Mouse (Mus musculus) liver, adult 2 months (tissue): Measurements from ENCODE around the gene Lrrc8b.

Source experiments
- CTCF ChIP-seq: fragments of 200-500 bp; IDR thresholded peaks from 2 replicates; pipeline ENCODE4 v1.5.1; 2011; ENCODE audit warnings: low read depth, low read length, control low read depth
- POLR2A ChIP-seq: fragments of 200-500 bp; IDR thresholded peaks from 2 replicates; pipeline ENCODE4 v1.6.1; 2011; ENCODE audit warnings: low read length, control low read depth; ENCODE audit not compliant: insufficient read depth; ENCODE audit errors: extremely low read depth

GRCm38 (mm10) chr5:105537101-105537723 lies 121.6 kb downstream of the Lrrc8b start:
- TF ChIP-seq CTCF (no peak), POLR2A (no peak)
